Mouse (Mus musculus) liver, embryonic 13.5 days (tissue): Measurements from ENCODE around the gene Arhgap35. TPM values are rescaled to one million over a fixed set of nuclear protein-coding genes. Genes with fewer than 3 reads are reported as not detected.

Source experiments
- polyA plus RNA-seq: library from polyadenylated mRNA; unstranded; fragments of >200 nt; fragmentation: Nextera tagmentation; extraction: Ambion mirVana; gene quantifications from 2 replicates; pipeline ENCODE4 v1.2.1, GENCODE M21; 2015

The Arhgap35 gene
- polyA plus RNA-seq, 1 experiment from 2014 or later = 1.7 TPM

Other genes with a start within 250 kb of the Arhgap35 start
- gene Sae1, start 227.2 kb downstream of the Arhgap35 start, polyA plus RNA-seq = 144 and 161 TPM in 2 replicates
- 8.2 and 8.3 TPM in 2 replicates for gene Zc3h4, start 214.1 kb downstream of the Arhgap35 start, polyA plus RNA-seq
- gene Tmem160, start 162.2 kb downstream of the Arhgap35 start, polyA plus RNA-seq = 30.0 and 35.4 TPM in 2 replicates
- 0.13 and 0.16 TPM in 2 replicates for gene Npas1, start 137.3 kb downstream of the Arhgap35 start, polyA plus RNA-seq
- not detected in 2 replicates for gene Ceacam15, start 60.7 kb upstream of the Arhgap35 start, polyA plus RNA-seq
- not detected in 2 replicates for gene Ceacam9, start 106.9 kb upstream of the Arhgap35 start, polyA plus RNA-seq
- 195 and 202 TPM in 2 replicates for gene Ap2s1, start 123.4 kb upstream of the Arhgap35 start, polyA plus RNA-seq
- 92.3 and 93.0 TPM in 2 replicates for gene Slc1a5, start 166.3 kb upstream of the Arhgap35 start, polyA plus RNA-seq
- gene Strn4, start 200.9 kb upstream of the Arhgap35 start, polyA plus RNA-seq = 32.8 and 34.0 TPM in 2 replicates
- gene Fkrp, start 201.7 kb upstream of the Arhgap35 start, polyA plus RNA-seq = 10.0 and 10.7 TPM in 2 replicates
- 2.7 and 3.5 TPM in 2 replicates for gene Prkd2, start 227.9 kb upstream of the Arhgap35 start, polyA plus RNA-seq